Mouse (Mus musculus) MEL (cell line): ENCODE results near the gene Baiap2l2. TPM values are rescaled to one million over a fixed set of nuclear protein-coding genes. Genes with fewer than 3 reads are reported as not detected.

Experiments used
- DNase-seq: peaks from one replicate; pipeline ENCODE4 v3.0.0; 2011; ENCODE audit warnings: low read depth, low spot score
- H3K27ac ChIP-seq: 2 replicates; pipeline ENCODE4 v1.5.1; 2012; ENCODE audit warnings: low read depth, mild to moderate bottlenecking, control low read depth, low read length, moderate library complexity; ENCODE audit not compliant: control insufficient read depth
- H3K27me3 ChIP-seq, 2 experiments: fragments of 150-350 bp in 1 of 2; sonication (generic) in 1 of 2; 2 replicates each; pipeline ENCODE4 v1.6.1; 2012; ENCODE audit warnings: low read length in 2 of 2, mild to moderate bottlenecking in 2 of 2, improper control_type of control experiment in 1 of 2, moderate library complexity in 1 of 2; ENCODE audit not compliant: insufficient read depth in 2 of 2, control insufficient read depth in 1 of 2
- H3K36me3 ChIP-seq, 2 experiments: 2 replicates each; pipeline ENCODE4 v1.6.1; 2012 to 2014; ENCODE audit warnings: low read length in 2 of 2, improper control_type of control experiment in 1 of 2, inconsistent platforms in 1 of 2, mild to moderate bottlenecking in 1 of 2; ENCODE audit not compliant: insufficient read depth in 2 of 2, control insufficient read depth in 1 of 2
- H3K4me1 ChIP-seq, 2 experiments: fragments of 150-350 bp in 1 of 2; sonication (generic) in 1 of 2; 2 replicates each; pipeline ENCODE4 v1.6.1; 2012; ENCODE audit warnings: low read length in 2 of 2, improper control_type of control experiment in 1 of 2, mild to moderate bottlenecking in 1 of 2; ENCODE audit not compliant: insufficient read depth in 2 of 2, control insufficient read depth in 1 of 2
- H3K4me3 ChIP-seq, 2 experiments: fragments of 150-350 bp in 1 of 2; sonication (generic) in 1 of 2; 2 replicates each; pipeline ENCODE4 v1.5.1; 2012; ENCODE audit warnings: low read depth in 2 of 2, low read length in 2 of 2, mild to moderate bottlenecking in 2 of 2, moderate library complexity in 2 of 2, control low read depth in 1 of 2, improper control_type of control experiment in 1 of 2; ENCODE audit not compliant: control insufficient read depth in 1 of 2, insufficient read depth in 1 of 2
- H3K79me2 ChIP-seq: 2 replicates; pipeline ENCODE4 v1.6.1; 2012; ENCODE audit warnings: mild to moderate bottlenecking, low read length, moderate library complexity; ENCODE audit not compliant: control insufficient read depth, poor library complexity, insufficient read depth
- H3K9ac ChIP-seq: 2 replicates; pipeline ENCODE4 v1.6.1; 2012; ENCODE audit warnings: low read depth, mild to moderate bottlenecking, control low read depth, low read length, moderate library complexity; ENCODE audit not compliant: control insufficient read depth, poor library complexity, severe bottlenecking
- H3K9me3 ChIP-seq: fragments of 150-350 bp; sonication (generic); replicated peaks from 2 replicates; pipeline ENCODE4 v1.6.1; 2012; ENCODE audit warnings: mild to moderate bottlenecking, low read length, improper control_type of control experiment, moderate library complexity; ENCODE audit not compliant: insufficient read depth
- BHLHE40 ChIP-seq: IDR thresholded peaks from 2 replicates; pipeline ENCODE4 v1.6.1; 2012; ENCODE audit warnings: low read depth, mild to moderate bottlenecking, inconsistent platforms, low read length, improper control_type of control experiment, borderline replicate concordance
- CTCF ChIP-seq, 3 experiments: IDR thresholded peaks in 2 of 3; conservative IDR thresholded peaks in 1 of 3; 2 replicates each; pipeline ENCODE4 v1.5.1; 2011 to 2012; ENCODE audit warnings: low read length in 3 of 3, low read depth in 2 of 3, mild to moderate bottlenecking in 2 of 3, improper control_type of control experiment in 1 of 3, inconsistent platforms in 1 of 3, mixed read lengths in 1 of 3, moderate library complexity in 1 of 3; ENCODE audit not compliant: control insufficient read depth in 1 of 3, insufficient read depth in 1 of 3, poor library complexity in 1 of 3, severe bottlenecking in 1 of 3
- ELF1 ChIP-seq: IDR thresholded peaks from 2 replicates; pipeline ENCODE4 v1.6.1; 2014; ENCODE audit warnings: low read depth, mild to moderate bottlenecking, inconsistent platforms, low read length, improper control_type of control experiment, moderate library complexity
- ETS1 ChIP-seq: IDR thresholded peaks from 2 replicates; pipeline ENCODE4 v1.6.1; 2012; ENCODE audit warnings: low read depth, mild to moderate bottlenecking, inconsistent platforms, low read length, improper control_type of control experiment, moderate library complexity
- GABPA ChIP-seq: IDR thresholded peaks from 2 replicates; pipeline ENCODE4 v1.6.1; 2012; ENCODE audit warnings: low read depth, mild to moderate bottlenecking, inconsistent platforms, low read length, improper control_type of control experiment, moderate library complexity
- GATA1 ChIP-seq: IDR thresholded peaks from 2 replicates; pipeline ENCODE4 v1.6.1; 2011; ENCODE audit warnings: low read depth, low read length, improper control_type of control experiment
- HCFC1 ChIP-seq: IDR thresholded peaks from 2 replicates; pipeline ENCODE4 v1.6.1; 2012; ENCODE audit warnings: low read depth, mild to moderate bottlenecking, inconsistent platforms, low read length, improper control_type of control experiment, moderate library complexity
- MAX ChIP-seq: IDR thresholded peaks from 2 replicates; pipeline ENCODE4 v1.6.1; 2011; ENCODE audit warnings: low read length, improper control_type of control experiment
- MAZ ChIP-seq: IDR thresholded peaks from 2 replicates; pipeline ENCODE4 v1.6.1; 2012; ENCODE audit warnings: low read depth, mild to moderate bottlenecking, inconsistent platforms, low read length, improper control_type of control experiment
- MXI1 ChIP-seq: IDR thresholded peaks from 2 replicates; pipeline ENCODE4 v1.6.1; 2011; ENCODE audit warnings: mild to moderate bottlenecking, low read depth, low read length, improper control_type of control experiment
- MYC ChIP-seq: IDR thresholded peaks from 2 replicates; pipeline ENCODE4 v1.6.1; 2011; ENCODE audit warnings: low read depth, mild to moderate bottlenecking, low read length, improper control_type of control experiment, moderate library complexity
- NELFE ChIP-seq: IDR thresholded peaks from 2 replicates; pipeline ENCODE4 v1.6.1; 2011; ENCODE audit warnings: low read depth, low read length, improper control_type of control experiment
- NRF1 ChIP-seq: IDR thresholded peaks from 2 replicates; pipeline ENCODE4 v1.6.1; 2014; ENCODE audit warnings: low read depth, mild to moderate bottlenecking, inconsistent platforms, low read length, improper control_type of control experiment, moderate library complexity; ENCODE audit not compliant: poor library complexity, insufficient read depth, severe bottlenecking
- POLR2A ChIP-seq, 2 experiments: IDR thresholded peaks; 2 replicates each; pipeline ENCODE4 v1.6.1; 2011 to 2012; ENCODE audit warnings: low read length in 2 of 2, mild to moderate bottlenecking in 2 of 2, control low read depth in 1 of 2, improper control_type of control experiment in 1 of 2, low read depth in 1 of 2, moderate library complexity in 1 of 2; ENCODE audit not compliant: control insufficient read depth in 1 of 2, insufficient read depth in 1 of 2, poor library complexity in 1 of 2
- POLR2AphosphoS2 ChIP-seq: IDR thresholded peaks from 2 replicates; pipeline ENCODE4 v1.6.1; 2011; ENCODE audit warnings: low read length, improper control_type of control experiment
- POLR2AphosphoS5 ChIP-seq: IDR thresholded peaks from 2 replicates; pipeline ENCODE4 v1.6.1; 2012; ENCODE audit warnings: low read depth, borderline replicate concordance, mild to moderate bottlenecking, inconsistent platforms, low read length, moderate library complexity, mixed read lengths
- SIN3A ChIP-seq: IDR thresholded peaks from 2 replicates; pipeline ENCODE4 v1.6.1; 2012; ENCODE audit warnings: low read length, improper control_type of control experiment, inconsistent platforms
- TBP ChIP-seq: IDR thresholded peaks from 2 replicates; pipeline ENCODE4 v1.8.0; 2011; ENCODE audit warnings: low read depth, low read length, improper control_type of control experiment
- TCF12 ChIP-seq: IDR thresholded peaks from 2 replicates; pipeline ENCODE4 v1.6.1; 2014; ENCODE audit warnings: low read depth, mild to moderate bottlenecking, inconsistent platforms, low read length, improper control_type of control experiment, moderate library complexity
- USF1 ChIP-seq: IDR thresholded peaks from 2 replicates; pipeline ENCODE4 v1.6.1; 2014; ENCODE audit warnings: low read depth, mild to moderate bottlenecking, inconsistent platforms, low read length, improper control_type of control experiment, moderate library complexity
- USF2 ChIP-seq, 2 experiments: IDR thresholded peaks; 2 replicates each; pipeline ENCODE4 v1.6.1; 2011 to 2012; ENCODE audit warnings: improper control_type of control experiment in 2 of 2, low read length in 2 of 2, borderline replicate concordance in 1 of 2, inconsistent platforms in 1 of 2, low read depth in 1 of 2, mild to moderate bottlenecking in 1 of 2; ENCODE audit not compliant: insufficient read depth in 1 of 2
- ZC3H11A ChIP-seq: IDR thresholded peaks from 2 replicates; pipeline ENCODE4 v1.6.1; 2012; ENCODE audit warnings: low read depth, mild to moderate bottlenecking, inconsistent platforms, low read length, improper control_type of control experiment
- ZMIZ1 ChIP-seq: IDR thresholded peaks from 2 replicates; pipeline ENCODE4 v1.6.1; 2012; ENCODE audit warnings: low read depth, mild to moderate bottlenecking, inconsistent platforms, low read length, improper control_type of control experiment, moderate library complexity
- polyA plus RNA-seq, 2 experiments: library from polyadenylated mRNA; stranded (reverse) in 1 of 2; unstranded in 1 of 2; fragments of >175 nt in 1 of 2; fragments of >200 nt in 1 of 2; gene quantifications; 2 replicates each; pipeline versions ENCODE4 v1.2.1 to v1.2.4; 2012; ENCODE audit warnings: low replicate concordance in 2 of 2, low read depth in 1 of 2; ENCODE audit not compliant: insufficient read length in 2 of 2, insufficient read depth in 1 of 2, missing spikeins in 1 of 2
- total RNA-seq: library from RNA; depleted of rRNA; stranded (reverse); fragments of 300-350 nt; gene quantifications from 2 replicates; pipeline ENCODE4 v1.2.3, GENCODE M21; 2012

The Baiap2l2 gene
- total and polyA plus RNA-seq, 3 experiments: 0.60 to 1.1 TPM; not detected in 1

DNA sequence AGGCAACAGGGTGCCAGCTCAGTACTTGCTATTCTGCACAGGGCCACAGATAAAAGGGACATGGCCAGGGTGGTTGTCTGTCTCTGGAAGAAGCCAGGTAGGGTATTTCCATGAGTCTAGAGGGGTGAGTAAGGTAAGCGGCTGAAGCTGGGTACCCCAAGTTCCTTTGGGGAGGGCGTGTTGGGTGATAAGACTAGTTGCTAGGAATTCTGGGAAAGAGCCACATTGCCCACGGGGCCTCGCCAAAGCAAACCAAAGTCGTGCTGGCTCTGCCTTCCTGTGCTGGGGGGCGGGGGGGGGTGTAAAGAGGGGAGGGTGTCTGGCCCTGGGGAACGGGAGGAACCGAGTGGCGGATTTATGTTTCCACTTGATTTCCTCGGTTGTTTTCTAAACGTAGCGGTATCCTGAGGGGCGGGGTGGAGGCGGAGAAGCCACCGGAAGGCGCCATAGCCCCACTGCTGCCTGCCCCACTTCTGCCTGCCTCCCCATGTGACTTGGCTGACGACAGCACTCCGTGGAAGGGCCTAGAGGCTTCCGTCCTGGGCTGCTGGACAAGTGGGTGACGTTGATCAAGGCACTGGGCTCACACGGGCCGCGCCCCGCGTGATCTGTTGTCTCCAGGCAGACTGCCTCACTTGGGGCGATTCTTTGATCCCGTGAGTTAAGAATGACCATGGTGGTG lies 76.4 kb downstream of the Baiap2l2 start:
- H3K27me3 ChIP-seq: no peaks in the 10 kb centered on the region
- H3K27ac ChIP-seq: peak overlapping the region; percentile 83
- TF ChIP-seq GABPA (no peak), NRF1 (no peak), CTCF (IDR thresholded peaks at IDR 0.05 in 2 of 3, conservative IDR thresholded peaks at IDR 0.05 in 1 of 3; ENCODE audit: control insufficient read depth in 1 of 3, insufficient read depth in 1 of 3, low read depth in 2 of 3, low read length in 3 of 3, poor library complexity in 1 of 3, severe bottlenecking in 1 of 3) (no peak), SIN3A (peak; percentile 77), ZC3H11A (no peak), GATA1 (no peak), TCF12 (peak; percentile 44), MAX (peak; percentile 88), ETS1 (peak; percentile 63; the same call in 1 of the 2 replicates), ELF1 (peak; percentile 66), NELFE (peak; percentile 84), TBP (peak; percentile 70), POLR2AphosphoS2 (peak; percentile 85), USF1 (peak; percentile 92), POLR2A (IDR thresholded peaks at IDR 0.05; ENCODE audit: control insufficient read depth in 1 of 2, insufficient read depth in 1 of 2, low read depth in 1 of 2, low read length in 2 of 2, poor library complexity in 1 of 2) (peak; percentile 59 to 87; a peak in 3 of 4 replicates), POLR2AphosphoS5 (0 out of 2 replicates have a peak, but pooled peaks have one; percentile 52), BHLHE40 (peak; percentile 50; the same call in 1 of the 2 replicates), MYC (peak; percentile 79), HCFC1 (peak; percentile 79), MXI1 (peak; percentile 89), MAZ (peak; percentile 68; the same call in 1 of the 2 replicates), ZMIZ1 (0 out of 2 replicates have a peak, but pooled peaks have one; percentile 57), USF2 (IDR thresholded peaks at IDR 0.05; ENCODE audit: borderline replicate concordance in 1 of 2, insufficient read depth in 1 of 2, low read depth in 1 of 2, low read length in 2 of 2) (peak in 1 of 2 experiments; percentile 53; a peak in 1 of 4 replicates)
- peaks cover 9% of the 10 kb centered on the region; the same call in 1 of the 2 replicates for H3K79me2 ChIP-seq
- DNase-seq: peak; percentile 90
- peak overlapping the region; percentile 92 for H3K9ac ChIP-seq
- peaks cover 6 to 11% of the 10 kb centered on the region in 2 experiments for H3K4me1 ChIP-seq
- H3K9me3 ChIP-seq: no peaks in the 10 kb centered on the region
- peak overlapping the region; percentile 70 to 79 for H3K4me3 ChIP-seq
- H3K36me3 ChIP-seq: peaks cover 0 to 7% of the 10 kb centered on the region in 2 experiments; a peak in 2 of 4 replicates
